In the genomic region with DNA sequence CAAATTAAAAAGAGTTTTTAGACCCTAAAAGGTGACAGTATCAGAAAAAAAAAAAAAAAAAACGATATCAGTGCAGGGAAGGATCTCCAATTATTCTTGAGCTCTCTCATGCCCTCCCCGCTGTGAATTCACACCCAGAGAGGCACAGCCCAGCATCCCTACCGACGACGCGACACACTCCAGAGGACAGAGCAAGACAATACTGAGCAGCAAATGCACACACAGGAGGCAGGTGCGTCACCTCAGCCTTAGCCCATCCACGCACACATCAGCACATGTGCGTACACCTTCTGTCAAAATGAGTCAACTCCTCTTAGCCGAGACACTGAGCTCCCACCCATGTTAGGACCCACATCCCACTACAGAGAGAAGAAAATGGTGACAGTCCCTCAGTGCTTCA, we compare ENCODE assay signal across 14 mouse cellular contexts. TPM values are rescaled to one million over a fixed set of nuclear protein-coding genes. Genes with fewer than 3 reads are reported as not detected.
A peak's percentile ranks its signal among the peaks of the same experiment; 100 is the strongest.
DNase-seq lines count a peak whose midpoint lies in the region; ATAC-seq and TF ChIP-seq lines count a peak whose summit lies in the region.
"Had no signal": no experiment of that assay in that cellular context is flagged by ENCODE, and none has a peak within 500 bp of the region (broad histone marks: within the 10 kb centered on the region; RNA-seq: fewer than 3 reads in every experiment).

No protein-coding gene starts in this region.

- H3K4me3 ChIP-seq in cerebellum, adult 2 months (replicated peaks; ENCODE audit: insufficient read depth, low read depth, low read length), result peak overlapping the region; percentile 80
- no peak overlapping the region for H3K4me3 ChIP-seq in hindbrain, embryonic 12.5 days
- H3K4me3 ChIP-seq in hindbrain, postnatal 0 days (ENCODE audit: low read length), result no peak overlapping the region
- no peak overlapping the region for H3K4me3 ChIP-seq in midbrain, embryonic 15.5 days
- H3K4me3 ChIP-seq in midbrain, embryonic 10.5 days, result no peak overlapping the region
- no peak overlapping the region for H3K4me3 ChIP-seq in myocyte

- H3K79me2 ChIP-seq in myocyte (ENCODE audit: control insufficient read depth, insufficient read depth), result no peaks in the 10 kb centered on the region

- no peak for ATAC-seq in cerebellum, adult (ENCODE audit: insufficient number of reproducible peaks, low FRiP score, low TSS enrichment)
- ATAC-seq in hindbrain, embryonic 12.5 days (ENCODE audit: low FRiP score), result 0 out of 2 replicates have a peak, but pooled peaks have one; percentile 27
- ATAC-seq in hindbrain, postnatal 0 days, result no peak
- peak; percentile 48; the same call in 1 of the 2 replicates for ATAC-seq in midbrain, embryonic 15.5 days (replicated peaks)
- ATAC-seq: intestine, embryonic 16.5 days; Patski had no signal

- TF ChIP-seq CTCF in cerebellum, adult 2 months (IDR thresholded peaks at IDR 0.05; ENCODE audit: borderline replicate concordance, insufficient read depth, low read depth, low read length), result no peak
- TF ChIP-seq CTCF in hindbrain, postnatal 0 days (IDR thresholded peaks at IDR 0.05; ENCODE audit: low read depth), result no peak

- H3K36me3 ChIP-seq in hindbrain, embryonic 12.5 days, result no peaks in the 10 kb centered on the region
- H3K36me3 ChIP-seq in hindbrain, postnatal 0 days (ENCODE audit: insufficient read depth, low read length), result no peaks in the 10 kb centered on the region
- H3K36me3 ChIP-seq in midbrain, embryonic 15.5 days (replicated peaks), result no peaks in the 10 kb centered on the region
- H3K36me3 ChIP-seq in midbrain, embryonic 10.5 days, result no peaks in the 10 kb centered on the region
- no peaks in the 10 kb centered on the region for H3K36me3 ChIP-seq in myocyte (ENCODE audit: control insufficient read depth, insufficient read depth)
- H3K36me3 ChIP-seq: heart, embryonic 10.5 days had no signal

- peak in 1 of 2 experiments; percentile 47 for DNase-seq in cerebellum, adult 2 months
- no peak for DNase-seq in hindbrain, postnatal 0 days (ENCODE audit: low spot score)
- DNase-seq in midbrain, embryonic 10.5 days (ENCODE audit: low spot score), result no peak
- DNase-seq in B cell, adult 2 months, result no peak
- DNase-seq: gastrocnemius, postnatal 14 days; heart, postnatal 36 days; lung, embryonic 14.5 days had no signal

- WGBS in cerebellum, adult 2 months, result 30% methylated on average over 10 of the region's 10 CpGs
- WGBS in hindbrain, embryonic 12.5 days, result 64% methylated on average over 10 of the region's 10 CpGs
- 63% methylated on average over 10 of the region's 10 CpGs for WGBS in hindbrain, postnatal 0 days
- 63% methylated on average over 10 of the region's 10 CpGs for WGBS in midbrain, embryonic 15.5 days
- 68% methylated on average over 10 of the region's 10 CpGs for WGBS in midbrain, embryonic 10.5 days

- peak overlapping the region; percentile 90; the same call in 1 of the 2 replicates for H3K27ac ChIP-seq in cerebellum, adult 2 months (ENCODE audit: insufficient read depth, low read length)
- H3K27ac ChIP-seq in hindbrain, embryonic 12.5 days, result no peak overlapping the region
- H3K27ac ChIP-seq in hindbrain, postnatal 0 days, result no peak overlapping the region
- no peak overlapping the region for H3K27ac ChIP-seq in midbrain, embryonic 15.5 days
- H3K27ac ChIP-seq in midbrain, embryonic 10.5 days (replicated peaks), result no peak overlapping the region

- no peaks in the 10 kb centered on the region for H3K9me3 ChIP-seq in hindbrain, embryonic 12.5 days (replicated peaks)
- no peaks in the 10 kb centered on the region for H3K9me3 ChIP-seq in hindbrain, postnatal 0 days (ENCODE audit: low read length)
- H3K9me3 ChIP-seq in midbrain, embryonic 15.5 days, result no peaks in the 10 kb centered on the region
- no peaks in the 10 kb centered on the region for H3K9me3 ChIP-seq in midbrain, embryonic 10.5 days (replicated peaks)
- H3K9me3 ChIP-seq: heart, embryonic 10.5 days had no signal

- TF ChIP-seq POLR2A in cerebellum, adult 2 months (IDR thresholded peaks at IDR 0.05; ENCODE audit: borderline replicate concordance, insufficient read depth, low read length), result no peak
- TF ChIP-seq POLR2A in myocyte (IDR thresholded peaks at IDR 0.05; ENCODE audit: insufficient read length, low read depth), result peak; percentile 16

- H3ac ChIP-seq in myocyte (ENCODE audit: control insufficient read depth, insufficient read length), result no peak overlapping the region

- no peak overlapping the region for H3K9ac ChIP-seq in hindbrain, embryonic 12.5 days
- no peak overlapping the region for H3K9ac ChIP-seq in hindbrain, postnatal 0 days (replicated peaks; ENCODE audit: low read length)
- no peak overlapping the region for H3K9ac ChIP-seq in midbrain, embryonic 15.5 days
- H3K9ac ChIP-seq: lung, embryonic 14.5 days had no signal

- no peaks in the 10 kb centered on the region for H3K27me3 ChIP-seq in cerebellum, adult 2 months (ENCODE audit: control insufficient read depth, insufficient read depth, low read length)
- peaks cover 13% of the 10 kb centered on the region; the same call in 1 of the 2 replicates for H3K27me3 ChIP-seq in hindbrain, embryonic 12.5 days
- H3K27me3 ChIP-seq in hindbrain, postnatal 0 days (ENCODE audit: insufficient read depth, low read length), result no peaks in the 10 kb centered on the region
- no peaks in the 10 kb centered on the region for H3K27me3 ChIP-seq in midbrain, embryonic 15.5 days (replicated peaks)
- peaks cover 33% of the 10 kb centered on the region for H3K27me3 ChIP-seq in midbrain, embryonic 10.5 days (ENCODE audit: low read depth, poor library complexity, severe bottlenecking)
- H3K27me3 ChIP-seq in myocyte (ENCODE audit: control insufficient read depth, insufficient read depth, insufficient read length), result no peaks in the 10 kb centered on the region

- no peak overlapping the region for H3K4me2 ChIP-seq in hindbrain, embryonic 12.5 days (replicated peaks)
- H3K4me2 ChIP-seq in hindbrain, postnatal 0 days (ENCODE audit: low read depth, low read length), result no peak overlapping the region
- H3K4me2 ChIP-seq in midbrain, embryonic 15.5 days, result no peak overlapping the region
- H3K4me2 ChIP-seq in myocyte (ENCODE audit: low read depth), result peak overlapping the region; percentile 18

- peaks cover 19% of the 10 kb centered on the region for H3K4me1 ChIP-seq in cerebellum, adult 2 months (ENCODE audit: control insufficient read depth, insufficient read depth, low read length)
- H3K4me1 ChIP-seq in hindbrain, embryonic 12.5 days, result peaks cover 22% of the 10 kb centered on the region
- peaks cover 11% of the 10 kb centered on the region for H3K4me1 ChIP-seq in hindbrain, postnatal 0 days (ENCODE audit: insufficient read depth, low read length)
- peaks cover 36% of the 10 kb centered on the region for H3K4me1 ChIP-seq in midbrain, embryonic 15.5 days
- H3K4me1 ChIP-seq in midbrain, embryonic 10.5 days, result peaks cover 24% of the 10 kb centered on the region

TF ChIP-seq in myocyte, 11 proteins besides CTCF, POLR2A, EP300 and RAD21:
- TF ChIP-seq POLR2AphosphoS2 (IDR thresholded peaks at IDR 0.05; ENCODE audit: insufficient read length, low read depth) (no peak), MYOD1 (IDR thresholded peaks at IDR 0.05; ENCODE audit: control insufficient read depth in 1 of 3, insufficient read length in 2 of 3, low read depth in 2 of 3) (no peak), TCF3 (IDR thresholded peaks at IDR 0.05; ENCODE audit: insufficient read length, low read depth) (no peak), REST (IDR thresholded peaks at IDR 0.05; ENCODE audit: insufficient read depth, insufficient read length) (no peak), MAX (IDR thresholded peaks at IDR 0.05; ENCODE audit: low read depth) (no peak), E2F4 (IDR thresholded peaks at IDR 0.05; ENCODE audit: insufficient read depth) (no peak), CEBPB (IDR thresholded peaks at IDR 0.05; ENCODE audit: insufficient read depth, poor library complexity, severe bottlenecking) (no peak), TCF12 (IDR thresholded peaks at IDR 0.05; ENCODE audit: insufficient read depth, poor library complexity, severe bottlenecking) (no peak), SRF (IDR thresholded peaks at IDR 0.05; ENCODE audit: control insufficient read depth, insufficient read length, low read depth) (no peak), MYOG (IDR thresholded peaks at IDR 0.05; ENCODE audit: control insufficient read depth in 1 of 3, insufficient read depth in 1 of 3, insufficient read length in 2 of 3, low read depth in 2 of 3) (no peak), USF1 (IDR thresholded peaks at IDR 0.05; ENCODE audit: low read depth) (no peak)

RNA-seq across cellular contexts. Expression of a gene that starts 50.0 kb away (rescaled TPM):
- 116 and 124 TPM in 2 replicates for polyA plus RNA-seq in cerebellum, adult 2 months (2012; rRNA removed)
- polyA plus RNA-seq in hindbrain, embryonic 12.5 days (2016; fragmentation: Nextera tagmentation; extraction: Ambion mirVana), result 9.8 and 19.9 TPM in 2 replicates
- 80.5 and 88.0 TPM in 2 replicates for total RNA-seq in hindbrain, postnatal 0 days (2014; rRNA removed)
- 60.9 and 64.6 TPM in 2 replicates for polyA plus RNA-seq in hindbrain, postnatal 0 days (2015; fragmentation: Nextera tagmentation; extraction: Ambion mirVana)
- polyA plus RNA-seq in midbrain, embryonic 15.5 days (2015; fragmentation: Nextera tagmentation; extraction: Ambion mirVana), result 52.1 and 56.4 TPM in 2 replicates
- polyA plus RNA-seq in midbrain, embryonic 10.5 days (2016; fragmentation: Nextera tagmentation; extraction: Ambion mirVana), result 1.1 and 1.3 TPM in 2 replicates
- 36.1 TPM for polyA plus RNA-seq in myocyte (2012; fragmentation: generic; extraction: Trizol)
- polyA plus RNA-seq: Patski had no signal

Comparison
In these comparisons a context has a peak if more than half of its experiments do, and no peak if none do; other contexts are left out.
1. ATAC-seq: peak in hindbrain, embryonic 12.5 days (single experiment) and midbrain, embryonic 15.5 days (single experiment); none in cerebellum, adult (single experiment) and hindbrain, postnatal 0 days (single experiment).